Mouse (Mus musculus) stomach, embryonic 14.5 days (tissue): ENCODE results near the gene Chrm2. TPM values are rescaled to one million over a fixed set of nuclear protein-coding genes. Genes with fewer than 3 reads are reported as not detected.

Experiments used
- ATAC-seq: fragments of 200-750 bp; cut with Nextera tagmentation; 2 replicates; pipeline ENCODE4 v1.8.0; 2017; ENCODE audit warnings: low read depth, moderate TSS enrichment; ENCODE audit not compliant: insufficient number of reproducible peaks, insufficient read depth, low FRiP score
- H3K27ac ChIP-seq: fragments of 300-500 bp; sonication (generic); 2 replicates; pipeline ENCODE4 v1.5.1; 2014; ENCODE audit warnings: mild to moderate bottlenecking, low read length, moderate library complexity, mixed read lengths
- H3K27me3 ChIP-seq: fragments of 300-500 bp; sonication (generic); 2 replicates; pipeline ENCODE4 v1.6.1; 2014; ENCODE audit warnings: low read length, control low read depth, mixed read lengths; ENCODE audit not compliant: control insufficient read depth, insufficient read depth
- H3K36me3 ChIP-seq: fragments of 300-500 bp; sonication (generic); 2 replicates; pipeline ENCODE4 v1.6.1; 2014; ENCODE audit warnings: mild to moderate bottlenecking, control low read depth, low read length, moderate library complexity, mixed read lengths; ENCODE audit not compliant: control insufficient read depth, insufficient read depth
- H3K4me1 ChIP-seq: fragments of 300-500 bp; sonication (generic); 2 replicates; pipeline ENCODE4 v1.6.1; 2014; ENCODE audit warnings: low read length, control low read depth, mixed read lengths; ENCODE audit not compliant: control insufficient read depth, insufficient read depth
- H3K4me2 ChIP-seq: fragments of 300-500 bp; sonication (generic); replicated peaks from 2 replicates; pipeline ENCODE4 v1.6.1; 2014; ENCODE audit warnings: low read depth, low read length, control low read depth
- H3K4me3 ChIP-seq: fragments of 300-500 bp; sonication (generic); 2 replicates; pipeline ENCODE4 v1.5.1; 2014; ENCODE audit warnings: low read depth, low read length, control low read depth
- H3K9ac ChIP-seq: fragments of 300-500 bp; sonication (generic); replicated peaks from 2 replicates; pipeline ENCODE4 v1.6.1; 2014; ENCODE audit warnings: low read depth, mild to moderate bottlenecking, control low read depth, low read length, moderate library complexity, mixed read lengths
- H3K9me3 ChIP-seq: fragments of 300-500 bp; sonication (generic); 2 replicates; pipeline ENCODE4 v1.6.1; 2016; ENCODE audit warnings: low read depth, low read length, control low read depth; ENCODE audit not compliant: control insufficient read depth
- WGBS: fragments of 180-500 bp; shearing (Covaris S2); extraction: QIAGEN DNeasy Blood & Tissue Kit; methylation state at CpG from one replicate; pipeline ENCODE4 v1.1.7; 2014; 5-methylcytosine and 5-hydroxymethylcytosine counted together
- polyA plus RNA-seq: library from polyadenylated mRNA; unstranded; fragments of >200 nt; fragmentation: Nextera tagmentation; extraction: Ambion mirVana; gene quantifications from 2 replicates; pipeline ENCODE4 v1.2.1, GENCODE M21; 2014

Chrm2 gene
- polyA plus RNA-seq, 1 experiment from 2014 or later: 33.5 TPM

DNA sequence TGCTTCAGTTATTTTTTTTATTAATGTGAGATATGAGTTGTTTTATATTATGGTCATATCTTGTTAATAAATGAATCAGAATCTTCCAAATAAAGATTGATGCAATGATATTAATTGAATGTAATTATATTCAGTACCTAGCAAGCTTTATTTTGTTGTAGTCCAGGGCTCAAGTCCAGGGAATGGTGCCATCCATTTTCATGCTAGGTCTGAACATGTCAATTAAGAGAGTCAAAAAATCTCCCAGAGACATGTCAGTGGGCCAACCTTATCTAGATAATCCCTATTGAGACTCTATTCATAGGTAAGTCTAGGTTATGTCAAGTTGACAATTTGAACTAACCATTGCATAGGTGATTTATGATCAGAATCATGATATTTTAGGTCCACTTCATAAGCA lies 21.1 kb downstream of the Chrm2 start:
- no peak for ATAC-seq
- Histone ChIP-seq H3K9ac (no peak overlapping the region), H3K9me3 (no peaks in the 10 kb centered on the region), H3K27ac (no peak overlapping the region), H3K4me1 (no peaks in the 10 kb centered on the region), H3K36me3 (no peaks in the 10 kb centered on the region), H3K4me3 (no peak overlapping the region), H3K4me2 (no peak overlapping the region), H3K27me3 (no peaks in the 10 kb centered on the region)

DNA sequence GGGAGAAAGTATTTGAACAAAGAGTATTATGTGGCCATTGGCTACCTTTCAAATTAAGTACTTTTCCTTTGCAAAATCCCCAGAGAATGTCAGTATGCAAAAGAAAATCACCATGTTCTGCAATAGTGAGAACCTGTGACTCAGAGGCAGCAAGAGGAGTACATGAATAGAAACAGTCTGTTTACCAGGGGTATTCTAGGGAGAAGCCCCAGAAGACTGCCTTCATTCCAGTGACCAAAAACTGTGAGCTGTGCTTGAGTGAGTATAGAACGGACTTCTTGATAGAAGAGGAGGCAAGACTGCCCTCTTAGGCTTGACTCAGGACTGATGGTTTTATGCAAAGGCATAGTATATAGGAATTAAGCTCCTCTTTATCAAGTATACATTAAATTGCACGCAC lies 22.2 kb downstream of the Chrm2 start:
- no peaks in the 10 kb centered on the region for H3K9me3 ChIP-seq
- no peak overlapping the region for H3K27ac ChIP-seq
- no peak for ATAC-seq
- H3K36me3 ChIP-seq: no peaks in the 10 kb centered on the region
- no peak overlapping the region for H3K9ac ChIP-seq
- WGBS: 82% methylated on average over 2 of the region's 2 CpGs
- no peak overlapping the region for H3K4me2 ChIP-seq
- no peak overlapping the region for H3K4me3 ChIP-seq
- no peaks in the 10 kb centered on the region for H3K4me1 ChIP-seq
- H3K27me3 ChIP-seq: no peaks in the 10 kb centered on the region

DNA sequence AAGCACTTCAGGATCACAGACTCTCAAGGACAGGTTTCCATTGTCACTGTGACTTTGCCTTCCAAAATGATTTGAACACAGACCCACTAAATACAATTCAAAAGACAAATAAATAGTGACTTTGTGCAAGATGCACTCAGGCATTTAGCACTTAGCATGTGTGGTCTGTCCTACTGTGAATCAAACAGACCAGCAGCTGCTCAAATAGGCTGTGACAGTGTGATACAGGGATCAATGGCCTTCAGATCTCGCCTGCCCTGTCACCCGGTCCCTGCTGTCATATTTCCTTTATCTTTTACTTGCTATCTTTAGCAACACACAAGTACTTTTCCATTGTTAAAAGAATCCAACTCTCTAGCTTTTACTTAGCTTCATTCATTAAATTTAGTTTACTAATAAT lies 31.8 kb downstream of the Chrm2 start:
- Histone ChIP-seq H3K27ac (no peak overlapping the region), H3K4me1 (no peaks in the 10 kb centered on the region), H3K27me3 (no peaks in the 10 kb centered on the region), H3K36me3 (no peaks in the 10 kb centered on the region), H3K9ac (no peak overlapping the region), H3K4me3 (no peak overlapping the region), H3K9me3 (no peaks in the 10 kb centered on the region), H3K4me2 (no peak overlapping the region)
- 53% methylated on average over 2 of the region's 2 CpGs for WGBS
- ATAC-seq: no peak

DNA sequence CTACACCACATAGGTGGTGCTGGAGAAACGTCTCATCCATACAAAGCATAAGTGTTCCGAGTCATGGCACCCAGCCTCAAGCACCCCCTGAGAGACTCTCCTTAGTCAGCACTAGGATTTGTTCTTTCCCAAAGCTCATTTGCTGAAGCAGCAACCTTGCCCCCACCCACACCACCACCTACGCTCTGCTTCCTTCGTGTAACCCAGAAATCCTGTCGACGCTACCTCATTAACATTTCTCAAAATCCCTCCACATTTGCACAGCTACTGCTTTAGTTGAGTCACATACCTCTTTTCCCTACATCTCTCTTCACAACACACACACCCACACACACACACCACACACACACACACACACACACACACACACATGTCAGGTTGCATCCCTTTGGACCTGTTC lies 50.1 kb downstream of the Chrm2 start:
- H3K9me3 ChIP-seq: no peaks in the 10 kb centered on the region
- no peaks in the 10 kb centered on the region for H3K27me3 ChIP-seq
- no peak for ATAC-seq
- no peak overlapping the region for H3K4me2 ChIP-seq
- H3K9ac ChIP-seq: no peak overlapping the region
- no peaks in the 10 kb centered on the region for H3K4me1 ChIP-seq
- no peaks in the 10 kb centered on the region for H3K36me3 ChIP-seq
- 88% methylated on average over 6 of the region's 6 CpGs for WGBS
- no peak overlapping the region for H3K4me3 ChIP-seq
- H3K27ac ChIP-seq: no peak overlapping the region

DNA sequence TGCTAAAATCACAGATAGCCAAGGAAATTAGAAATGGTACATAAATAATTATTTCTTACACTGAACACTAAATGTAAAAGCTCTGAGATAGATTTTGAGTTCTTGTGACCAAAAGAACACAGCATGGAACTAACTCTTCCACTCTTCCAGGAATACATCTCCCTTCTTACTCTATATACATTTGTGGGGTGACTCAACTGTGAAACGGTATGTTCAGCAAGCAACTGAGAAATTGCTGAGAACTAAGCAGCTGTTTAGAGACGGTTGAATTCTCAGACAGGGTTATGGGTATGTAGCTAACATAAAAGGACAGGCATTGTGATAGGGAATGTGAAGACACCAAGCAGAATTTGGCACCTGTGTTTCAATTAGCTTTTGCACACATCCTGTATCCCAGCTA lies 51.3 kb downstream of the Chrm2 start:
- no peak overlapping the region for H3K4me3 ChIP-seq
- 77% methylated on average over 2 of the region's 2 CpGs for WGBS
- no peak overlapping the region for H3K4me2 ChIP-seq
- H3K27ac ChIP-seq: no peak overlapping the region
- no peaks in the 10 kb centered on the region for H3K9me3 ChIP-seq
- no peak overlapping the region for H3K9ac ChIP-seq
- ATAC-seq: no peak
- no peaks in the 10 kb centered on the region for H3K27me3 ChIP-seq
- H3K4me1 ChIP-seq: no peaks in the 10 kb centered on the region
- no peaks in the 10 kb centered on the region for H3K36me3 ChIP-seq

DNA sequence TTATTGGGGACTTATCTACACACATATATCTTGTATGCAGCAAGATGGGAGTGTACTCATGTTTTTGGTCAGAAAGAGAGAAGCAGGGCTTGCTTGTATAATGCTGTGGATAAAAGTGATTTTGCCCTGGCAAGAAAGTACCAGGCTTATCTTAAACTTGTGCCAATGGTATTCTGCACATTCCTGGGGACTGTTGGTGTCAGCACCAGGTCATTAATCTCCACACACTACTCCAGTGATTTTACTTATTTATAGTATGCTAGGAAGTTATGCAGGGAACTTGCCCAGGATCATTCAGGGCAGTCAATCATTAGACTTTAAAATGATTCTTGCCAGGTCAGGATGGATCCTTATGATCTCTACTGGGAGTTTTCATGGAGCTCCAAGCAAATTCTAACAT lies 63.6 kb downstream of the Chrm2 start:
- H3K4me1 ChIP-seq: no peaks in the 10 kb centered on the region
- no peak overlapping the region for H3K27ac ChIP-seq
- H3K9ac ChIP-seq: no peak overlapping the region

DNA sequence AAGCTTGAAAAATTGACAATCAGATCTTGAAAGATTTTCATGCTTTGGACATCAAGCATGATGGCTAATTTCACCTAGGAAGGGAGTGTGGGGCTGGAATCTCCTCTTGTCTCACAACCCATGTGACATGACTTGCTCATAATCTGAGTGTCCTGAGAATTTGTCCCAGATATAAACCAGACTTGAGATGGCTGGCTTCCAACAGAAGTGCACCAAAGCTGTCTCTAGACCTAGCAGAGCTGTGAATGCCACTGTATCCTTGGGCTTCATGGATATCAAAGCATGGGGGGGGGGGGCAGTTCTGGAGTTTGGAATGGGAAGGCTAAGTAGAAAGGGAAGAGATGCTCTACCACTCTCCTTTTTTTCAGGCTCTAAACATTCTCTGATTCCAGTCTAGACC lies 67.2 kb downstream of the Chrm2 start:
- no peaks in the 10 kb centered on the region for H3K4me1 ChIP-seq
- H3K9ac ChIP-seq: no peak overlapping the region
- H3K4me3 ChIP-seq: no peak overlapping the region
- H3K4me2 ChIP-seq: no peak overlapping the region
- ATAC-seq: no peak
- H3K27ac ChIP-seq: no peak overlapping the region
- no peaks in the 10 kb centered on the region for H3K36me3 ChIP-seq
- H3K9me3 ChIP-seq: no peaks in the 10 kb centered on the region
- no peaks in the 10 kb centered on the region for H3K27me3 ChIP-seq

More for the DNA sequence above, 63.6 kb downstream of the Chrm2 start:
- no peak for ATAC-seq
- Histone ChIP-seq H3K4me3 (no peak overlapping the region), H3K36me3 (no peaks in the 10 kb centered on the region), H3K9me3 (no peaks in the 10 kb centered on the region), H3K27me3 (no peaks in the 10 kb centered on the region), H3K4me2 (no peak overlapping the region)

DNA sequence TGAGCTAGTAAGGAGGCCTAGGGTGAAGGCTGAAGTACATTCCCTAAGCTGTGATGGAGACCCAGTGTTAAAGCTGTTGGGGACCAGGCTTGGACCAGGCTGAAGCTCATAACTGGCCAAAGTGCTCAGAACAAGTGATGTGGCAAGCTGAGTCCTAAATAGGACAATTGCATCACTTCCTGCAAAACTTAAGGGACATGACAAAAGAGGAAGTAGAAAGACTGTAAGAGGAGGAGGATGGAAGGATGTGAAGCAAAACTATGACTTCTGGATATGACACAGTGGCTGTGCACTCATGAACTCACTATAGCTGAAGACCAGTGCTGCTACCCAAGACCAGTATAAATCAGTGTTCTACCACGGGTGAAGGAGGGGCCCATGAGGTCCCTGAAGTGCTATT lies 69.1 kb downstream of the Chrm2 start:
- Histone ChIP-seq H3K27ac (no peak overlapping the region), H3K27me3 (no peaks in the 10 kb centered on the region), H3K36me3 (no peaks in the 10 kb centered on the region), H3K9me3 (no peaks in the 10 kb centered on the region), H3K4me2 (no peak overlapping the region), H3K4me3 (no peak overlapping the region), H3K9ac (no peak overlapping the region), H3K4me1 (no peaks in the 10 kb centered on the region)
- 45% methylated on average over 1 of the region's 1 CpGs for WGBS
- ATAC-seq: no peak

DNA sequence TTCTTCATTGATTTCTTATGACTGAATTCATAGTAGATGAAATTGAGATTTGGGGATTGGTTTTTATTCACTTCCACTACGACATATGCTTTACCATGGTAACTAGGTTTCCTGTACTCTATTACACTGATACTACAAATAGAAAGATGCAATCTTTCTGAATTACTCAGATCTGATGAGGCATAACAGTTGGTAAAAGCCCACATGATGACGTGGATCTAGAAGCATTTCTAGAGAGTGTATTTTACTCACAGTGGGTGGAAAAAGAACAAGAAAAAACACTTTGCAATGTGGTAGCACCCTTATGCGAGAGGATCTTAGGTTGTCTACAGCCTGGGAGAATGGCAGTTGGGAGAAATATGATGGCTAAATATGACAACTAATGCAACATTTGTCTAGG lies 76.1 kb downstream of the Chrm2 start:
- Histone ChIP-seq H3K9me3 (no peaks in the 10 kb centered on the region), H3K4me3 (no peak overlapping the region), H3K36me3 (no peaks in the 10 kb centered on the region), H3K4me1 (no peaks in the 10 kb centered on the region), H3K27me3 (no peaks in the 10 kb centered on the region), H3K27ac (no peak overlapping the region), H3K9ac (no peak overlapping the region), H3K4me2 (no peak overlapping the region)
- 89% methylated on average over 3 of the region's 3 CpGs for WGBS
- no peak for ATAC-seq
